Mouse (Mus musculus) cerebellum, adult 2 months (tissue): ENCODE data around the gene Zfp62. TPM values are rescaled to one million over a fixed set of nuclear protein-coding genes. Genes with fewer than 3 reads are reported as not detected.
A peak's percentile ranks its signal among the peaks of the same experiment; 100 is the strongest.

Experiments
- DNase-seq, 2 experiments: peaks; one replicate each; pipeline ENCODE4 v3.0.0; 2021
- H3K27ac ChIP-seq: fragments of 200-500 bp; 2 replicates; pipeline ENCODE4 v1.5.1; 2012; ENCODE audit warnings: low read length, control low read depth, inconsistent platforms; ENCODE audit not compliant: insufficient read depth
- H3K27me3 ChIP-seq: fragments of 200-500 bp; 2 replicates; pipeline ENCODE4 v1.6.1; 2012; ENCODE audit warnings: inconsistent platforms, mild to moderate bottlenecking, low read length, moderate library complexity; ENCODE audit not compliant: control insufficient read depth, insufficient read depth
- H3K4me1 ChIP-seq: fragments of 200-500 bp; 2 replicates; pipeline ENCODE4 v1.6.1; 2011; ENCODE audit warnings: low read length; ENCODE audit not compliant: control insufficient read depth, insufficient read depth
- H3K4me3 ChIP-seq: fragments of 200-500 bp; replicated peaks from 2 replicates; pipeline ENCODE3; 2011; ENCODE audit warnings: mild to moderate bottlenecking, low read depth, low read length, control low read depth; ENCODE audit not compliant: insufficient read depth
- CTCF ChIP-seq: fragments of 200-500 bp; IDR thresholded peaks from 2 replicates; pipeline ENCODE4 v1.5.1; 2011; ENCODE audit warnings: low read depth, mild to moderate bottlenecking, control low read depth, low read length, moderate library complexity, borderline replicate concordance; ENCODE audit not compliant: insufficient read depth
- POLR2A ChIP-seq: fragments of 200-500 bp; IDR thresholded peaks from 2 replicates; pipeline ENCODE4 v1.6.1; 2011; ENCODE audit warnings: low read length, control low read depth, borderline replicate concordance; ENCODE audit not compliant: insufficient read depth
- WGBS: fragments of 180-500 bp; shearing (Covaris S2); methylation state at CpG from one replicate; pipeline ENCODE4 v1.1.7; 2018; 5-methylcytosine and 5-hydroxymethylcytosine counted together
- polyA plus RNA-seq: library from polyadenylated mRNA; depleted of rRNA; stranded (reverse); fragments of >200 nt; gene quantifications from 2 replicates; pipeline ENCODE4 v1.2.3, GENCODE M21; 2012

The Zfp62 gene
- polyA plus RNA-seq, 1 experiment, result 22.6 TPM

- peaks cover 2% of the 10 kb centered on the region for H3K4me1 ChIP-seq
- no peak overlapping the region for H3K4me3 ChIP-seq
- no peak overlapping the region for H3K27ac ChIP-seq
- DNase-seq, result no peak
- TF ChIP-seq POLR2A, result no peak
- no peak for TF ChIP-seq CTCF
- no peaks in the 10 kb centered on the region for H3K27me3 ChIP-seq
Observed at GRCm38 (mm10) chr11:49200666-49201065, 2.4 kb upstream of the Zfp62 start.

GRCm38 (mm10) chr11:49201142-49201541 is 1.9 kb upstream of the Zfp62 start:
- Histone ChIP-seq H3K27me3 (no peaks in the 10 kb centered on the region), H3K4me1 (peaks cover 2% of the 10 kb centered on the region), H3K4me3 (no peak overlapping the region), H3K27ac (no peak overlapping the region)
- TF ChIP-seq POLR2A (no peak), CTCF (no peak)
- no peak for DNase-seq

- no peaks in the 10 kb centered on the region for H3K27me3 ChIP-seq
- DNase-seq, result no peak
- H3K27ac ChIP-seq, result no peak overlapping the region
- 40% methylated on average over 2 of the region's 2 CpGs for WGBS
- H3K4me1 ChIP-seq, result peaks cover 2% of the 10 kb centered on the region
- peak overlapping the region; percentile 24 for H3K4me3 ChIP-seq
- TF ChIP-seq POLR2A (no peak), CTCF (no peak)
Observed at GRCm38 (mm10) chr11:49202071-49202470, 1.0 kb upstream of the Zfp62 start.

- peak in 1 of 2 experiments; percentile 40 for DNase-seq
- TF ChIP-seq CTCF, result no peak
- no peak for TF ChIP-seq POLR2A
- WGBS, result 1% methylated on average over 10 of the region's 10 CpGs
- Histone ChIP-seq H3K27me3 (no peaks in the 10 kb centered on the region), H3K27ac (peak overlapping the region; percentile 66), H3K4me1 (peaks cover 2% of the 10 kb centered on the region), H3K4me3 (peak overlapping the region; percentile 66)
Observed at GRCm38 (mm10) chr11:49202523-49203061, 500 bp upstream of the Zfp62 start.

GRCm38 (mm10) chr11:49203771-49204497 is 842 bp downstream of the Zfp62 start:
- TF ChIP-seq CTCF (no peak), POLR2A (no peak)
- Histone ChIP-seq H3K27me3 (no peaks in the 10 kb centered on the region), H3K4me1 (peaks cover 2% of the 10 kb centered on the region), H3K4me3 (peak overlapping the region; percentile 66), H3K27ac (peak overlapping the region; percentile 80)
- no peak for DNase-seq
- under 1% methylated on average over 24 of the region's 24 CpGs for WGBS

GRCm38 (mm10) chr11:49205080-49205590 is 2.0 kb downstream of the Zfp62 start:
- no peak for DNase-seq
- Histone ChIP-seq H3K4me3 (no peak overlapping the region), H3K4me1 (peaks cover 2% of the 10 kb centered on the region), H3K27me3 (no peaks in the 10 kb centered on the region), H3K27ac (no peak overlapping the region)
- 73% methylated on average over 6 of the region's 6 CpGs for WGBS
- TF ChIP-seq CTCF (no peak), POLR2A (no peak)

GRCm38 (mm10) chr11:49207495-49207894 is 4.4 kb downstream of the Zfp62 start:
- H3K4me1 ChIP-seq, result no peaks in the 10 kb centered on the region
- no peak overlapping the region for H3K4me3 ChIP-seq
- 98% methylated on average over 1 of the region's 1 CpGs for WGBS
- TF ChIP-seq POLR2A (no peak), CTCF (no peak)
- H3K27ac ChIP-seq, result no peak overlapping the region
- no peaks in the 10 kb centered on the region for H3K27me3 ChIP-seq
- no peak for DNase-seq

- DNase-seq, result no peak
- H3K4me3 ChIP-seq, result no peak overlapping the region
- H3K27me3 ChIP-seq, result no peaks in the 10 kb centered on the region
- no peak for TF ChIP-seq POLR2A
- no peak for TF ChIP-seq CTCF
- no peak overlapping the region for H3K27ac ChIP-seq
- H3K4me1 ChIP-seq, result no peaks in the 10 kb centered on the region
Observed at GRCm38 (mm10) chr11:49212577-49212976, 9.5 kb downstream of the Zfp62 start.
